Mouse (Mus musculus) layer of hippocampus, postnatal 25 days (tissue): ENCODE results near the gene Ifi214. TPM values are rescaled to one million over a fixed set of nuclear protein-coding genes. Genes with fewer than 3 reads are reported as not detected.
"Not testable (repeated sequence)": the region's sequence is repeated elsewhere in the genome, so short reads cannot be mapped to it uniquely, and the experiment has no call there.

ENCODE experiments used
- DNase-seq, 2 experiments: peaks; one replicate each; pipeline ENCODE4 v3.0.0; 2022; ENCODE audit warnings: mixed read lengths in 2 of 2, low spot score in 1 of 2; ENCODE audit errors: extremely low spot score in 1 of 2
- microRNA-seq, 2 experiments: library from miRNA; unstranded; fragments of <30 nt; microRNA quantifications; one replicate each; pipeline ENCODE4 v1.2.0; 2021
- total RNA-seq, 2 experiments: library from RNA; stranded (reverse); gene quantifications; 2 replicates each; pipeline ENCODE4 v1.2.3; 2021

Ifi214 gene
- total RNA-seq: not detected

GRCm38 (mm10) chr1:173535791-173536190 lies at the start of gene Ifi214:
TSS of gene Ifi214 (minus strand) at chr1:173535957.
- not testable (repeated sequence) for DNase-seq

- no peak for DNase-seq
Observed at GRCm38 (mm10) chr1:173579921-173580585, 44.3 kb upstream of the Ifi214 start.

GRCm38 (mm10) chr1:173579079-173579478 lies 43.3 kb upstream of the Ifi214 start:
- DNase-seq: no peak

- not testable (repeated sequence) for DNase-seq
Observed at GRCm38 (mm10) chr1:173550491-173551050, 14.8 kb upstream of the Ifi214 start.

- not testable (repeated sequence) for DNase-seq
Observed at GRCm38 (mm10) chr1:173548798-173549197, 13.0 kb upstream of the Ifi214 start.

GRCm38 (mm10) chr1:173521452-173521851 lies 14.3 kb downstream of the Ifi214 start:
- no peak for DNase-seq

GRCm38 (mm10) chr1:173510595-173510994 lies 25.2 kb downstream of the Ifi214 start:
- not testable (repeated sequence) for DNase-seq

- not testable (repeated sequence) for DNase-seq
Observed at GRCm38 (mm10) chr1:173491483-173491882, 44.3 kb downstream of the Ifi214 start.

GRCm38 (mm10) chr1:173490812-173491480 lies 44.8 kb downstream of the Ifi214 start, which contains the start of gene Ifi206:
TSS of gene Ifi206 (minus strand) at chr1:173491041.
- DNase-seq: not testable (repeated sequence)

- not testable (repeated sequence) for DNase-seq
Observed at GRCm38 (mm10) chr1:173481182-173481574, 54.6 kb downstream of the Ifi214 start.

- not testable (repeated sequence) for DNase-seq
Observed at GRCm38 (mm10) chr1:173480399-173481181, 55.2 kb downstream of the Ifi214 start.

Small RNAs within 50 kb of the gene (microRNA-seq; reads per million reads assigned to microRNA genes)
- 0 reads per million in 2 experiments for gene Gm44481

Other genes starting within 250 kb of the Ifi214 start
- gene Ackr1, start 202.2 kb downstream of the Ifi214 start, total RNA-seq: 10 to 100 TPM; 64.9 to 73.8 TPM
- gene Aim2, start 185.1 kb downstream of the Ifi214 start, total RNA-seq: 1 to 10 TPM; 3.2 to 4.6 TPM
- gene Cadm3, start 168.3 kb downstream of the Ifi214 start, total RNA-seq: 100 to 1,000 TPM; 362 to 370 TPM
- not detected for gene Ifi206, start 44.9 kb downstream of the Ifi214 start, total RNA-seq
- gene Ifi213, start 63.3 kb upstream of the Ifi214 start, total RNA-seq: not detected
- under 1 TPM in 1 of 2 experiments, not detected in 1; 0.07 TPM for gene Ifi209, start 95.0 kb upstream of the Ifi214 start, total RNA-seq
- gene Ifi208, start 137.7 kb upstream of the Ifi214 start, total RNA-seq: under 1 TPM in 1 of 2 experiments, not detected in 1; 0.15 TPM
- under 1 TPM; 0.16 to 0.25 TPM for gene Ifi207, start 205.8 kb upstream of the Ifi214 start, total RNA-seq
- gene Ifi204, start 231.0 kb upstream of the Ifi214 start, total RNA-seq: under 1 TPM; 0.22 to 0.23 TPM